Mouse (Mus musculus): ENCODE results near the gene Itga6. TPM values are rescaled to one million over a fixed set of nuclear protein-coding genes. Genes with fewer than 3 reads are reported as not detected.

Gene Itga6
- polyA plus RNA-seq, 1 experiment from 2014 or later, result 95.8 TPM

DNA sequence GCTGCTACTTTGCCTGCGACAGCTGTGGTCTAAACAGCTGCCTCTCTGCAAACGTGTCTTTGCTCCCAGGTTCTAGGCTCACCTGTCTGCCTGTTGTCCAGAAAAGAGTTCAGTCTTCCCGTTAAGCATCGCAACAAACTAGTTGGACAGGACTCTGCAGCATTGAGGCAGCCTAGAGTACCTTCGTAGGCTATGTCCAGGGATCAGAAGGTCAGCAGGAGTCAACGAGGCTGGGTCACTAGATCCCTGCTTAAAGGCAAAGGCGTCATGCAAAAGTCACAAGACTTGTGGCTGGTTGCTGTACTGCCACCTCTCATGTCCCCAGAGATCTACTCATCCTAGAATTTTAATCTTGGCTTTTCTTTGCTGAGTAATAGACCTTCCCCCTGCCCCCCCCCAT is 2.0 kb upstream of the Itga6 start:
- ATAC-seq (ENCODE audit: low FRiP score, low TSS enrichment), result no peak
- Histone ChIP-seq H3K4me3 (ENCODE audit: low read length) (no peak overlapping the region), H3K9me3 (ENCODE audit: control insufficient read depth, low read length) (no peaks in the 10 kb centered on the region), H3K36me3 (ENCODE audit: control insufficient read depth, insufficient read depth, low read length) (no peaks in the 10 kb centered on the region), H3K9ac (ENCODE audit: low read depth, low read length) (no peak overlapping the region), H3K27me3 (ENCODE audit: control insufficient read depth, insufficient read depth, low read length) (no peaks in the 10 kb centered on the region), H3K4me2 (replicated peaks; ENCODE audit: low read depth, low read length) (no peak overlapping the region), H3K4me1 (ENCODE audit: control insufficient read depth, insufficient read depth, low read length) (peaks cover 26% of the 10 kb centered on the region), H3K27ac (ENCODE audit: low read depth, low read length) (no peak overlapping the region)
- 46% methylated on average over 7 of the region's 7 CpGs for whole genome bisulfite sequencing

DNA sequence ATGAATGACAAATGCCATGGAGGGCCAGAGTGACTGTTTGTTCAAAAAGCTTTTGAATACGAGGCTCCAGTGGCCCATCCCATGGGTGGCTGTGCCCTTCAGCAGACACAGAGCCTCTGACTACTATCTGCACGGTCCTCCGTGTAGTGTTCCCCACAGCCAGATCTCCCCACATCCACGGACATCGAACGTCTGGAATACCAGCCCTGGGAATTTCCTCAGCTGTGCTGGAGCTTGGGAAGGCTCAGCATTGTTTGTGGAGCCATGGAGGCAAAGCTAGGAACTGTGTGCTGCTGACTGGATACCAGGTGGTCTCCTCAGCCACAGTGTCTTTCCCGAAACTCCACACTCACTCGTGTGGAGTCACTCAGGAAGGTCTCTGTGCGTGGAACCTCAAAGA is 1.1 kb upstream of the Itga6 start:
- H3K4me1 ChIP-seq (ENCODE audit: control insufficient read depth, insufficient read depth, low read length), result peaks cover 26% of the 10 kb centered on the region
- no peak for ATAC-seq (ENCODE audit: low FRiP score, low TSS enrichment)
- no peaks in the 10 kb centered on the region for H3K36me3 ChIP-seq (ENCODE audit: control insufficient read depth, insufficient read depth, low read length)
- no peak overlapping the region for H3K4me2 ChIP-seq (replicated peaks; ENCODE audit: low read depth, low read length)
- no peak overlapping the region for H3K4me3 ChIP-seq (ENCODE audit: low read length)
- H3K9me3 ChIP-seq (ENCODE audit: control insufficient read depth, low read length), result no peaks in the 10 kb centered on the region
- no peak overlapping the region for H3K9ac ChIP-seq (ENCODE audit: low read depth, low read length)
- 26% methylated on average over 9 of the region's 9 CpGs for WGBS
- H3K27me3 ChIP-seq (ENCODE audit: control insufficient read depth, insufficient read depth, low read length), result no peaks in the 10 kb centered on the region
- H3K27ac ChIP-seq (ENCODE audit: low read depth, low read length), result peak overlapping the region; percentile 38; the same call in 1 of the 2 replicates

DNA sequence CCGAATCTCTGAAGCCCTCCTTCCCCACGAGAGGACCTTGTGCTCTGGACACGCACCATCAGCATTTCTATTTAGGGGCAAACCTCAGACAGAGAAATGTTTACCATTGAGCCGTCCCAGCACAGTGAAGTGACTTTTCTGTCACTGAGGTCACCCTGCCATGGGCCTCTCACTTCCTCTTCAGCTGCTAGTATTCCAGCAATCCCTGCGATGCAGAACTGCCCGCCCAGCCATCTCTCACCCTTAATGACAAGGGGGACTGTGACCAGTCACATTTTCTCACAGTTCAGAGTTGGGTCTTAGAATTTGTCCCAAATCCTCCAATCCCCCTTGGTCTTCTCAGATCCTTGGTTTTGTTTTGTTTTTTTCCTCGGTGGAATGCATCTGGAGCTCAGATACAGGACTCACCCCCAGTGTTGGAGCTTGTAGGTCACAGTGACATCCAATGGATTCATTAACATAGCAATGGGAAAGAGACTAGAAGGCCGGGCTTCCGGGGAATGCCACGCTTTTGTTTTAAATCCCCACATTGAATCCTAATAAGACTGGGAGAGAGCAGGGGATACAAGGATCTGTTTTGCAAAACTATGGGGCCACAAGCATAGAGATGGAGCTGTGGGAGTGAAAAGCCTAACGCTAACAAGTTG is 432 bp upstream of the Itga6 start:
- Histone ChIP-seq H3K9me3 (ENCODE audit: control insufficient read depth, low read length) (no peaks in the 10 kb centered on the region), H3K36me3 (ENCODE audit: control insufficient read depth, insufficient read depth, low read length) (no peaks in the 10 kb centered on the region), H3K27ac (ENCODE audit: low read depth, low read length) (peak overlapping the region; percentile 38; the same call in 1 of the 2 replicates), H3K4me3 (ENCODE audit: low read length) (no peak overlapping the region), H3K4me2 (replicated peaks; ENCODE audit: low read depth, low read length) (peak overlapping the region; percentile 17; the same call in 1 of the 2 replicates), H3K9ac (ENCODE audit: low read depth, low read length) (no peak overlapping the region; the same call in 1 of the 2 replicates), H3K4me1 (ENCODE audit: control insufficient read depth, insufficient read depth, low read length) (peaks cover 26% of the 10 kb centered on the region), H3K27me3 (ENCODE audit: control insufficient read depth, insufficient read depth, low read length) (no peaks in the 10 kb centered on the region)
- WGBS, result 7% methylated on average over 11 of the region's 11 CpGs
- peak; percentile 43 for ATAC-seq (ENCODE audit: low FRiP score, low TSS enrichment)

DNA sequence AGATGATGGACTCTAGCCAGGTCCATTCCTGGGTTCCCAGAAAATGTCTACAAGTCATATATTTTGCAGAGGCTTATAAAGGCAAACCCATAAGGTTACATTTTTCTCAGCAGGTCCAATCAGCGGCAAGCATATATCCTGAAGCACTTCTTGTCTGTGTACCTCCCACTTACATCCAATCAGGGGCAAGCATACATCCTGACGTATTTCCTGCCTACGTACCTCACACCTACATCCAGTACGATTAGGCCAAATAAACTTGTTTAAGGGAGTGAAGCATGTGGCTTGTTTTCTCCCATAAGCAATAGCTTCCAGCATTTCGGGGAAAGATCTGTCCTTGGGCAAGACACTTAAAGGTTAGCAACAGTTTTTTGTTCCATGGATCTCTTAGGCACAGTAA is 3.0 kb downstream of the Itga6 start:
- WGBS, result 88% methylated on average over 5 of the region's 5 CpGs
- H3K4me3 ChIP-seq (ENCODE audit: low read length), result no peak overlapping the region
- peaks cover 21% of the 10 kb centered on the region for H3K4me1 ChIP-seq (ENCODE audit: control insufficient read depth, insufficient read depth, low read length)
- H3K9me3 ChIP-seq (ENCODE audit: control insufficient read depth, low read length), result no peaks in the 10 kb centered on the region
- no peak overlapping the region for H3K27ac ChIP-seq (ENCODE audit: low read depth, low read length)
- no peak overlapping the region for H3K4me2 ChIP-seq (replicated peaks; ENCODE audit: low read depth, low read length)
- no peaks in the 10 kb centered on the region for H3K36me3 ChIP-seq (ENCODE audit: control insufficient read depth, insufficient read depth, low read length)
- H3K9ac ChIP-seq (ENCODE audit: low read depth, low read length), result no peak overlapping the region
- ATAC-seq (ENCODE audit: low FRiP score, low TSS enrichment), result no peak
- H3K27me3 ChIP-seq (ENCODE audit: control insufficient read depth, insufficient read depth, low read length), result no peaks in the 10 kb centered on the region

DNA sequence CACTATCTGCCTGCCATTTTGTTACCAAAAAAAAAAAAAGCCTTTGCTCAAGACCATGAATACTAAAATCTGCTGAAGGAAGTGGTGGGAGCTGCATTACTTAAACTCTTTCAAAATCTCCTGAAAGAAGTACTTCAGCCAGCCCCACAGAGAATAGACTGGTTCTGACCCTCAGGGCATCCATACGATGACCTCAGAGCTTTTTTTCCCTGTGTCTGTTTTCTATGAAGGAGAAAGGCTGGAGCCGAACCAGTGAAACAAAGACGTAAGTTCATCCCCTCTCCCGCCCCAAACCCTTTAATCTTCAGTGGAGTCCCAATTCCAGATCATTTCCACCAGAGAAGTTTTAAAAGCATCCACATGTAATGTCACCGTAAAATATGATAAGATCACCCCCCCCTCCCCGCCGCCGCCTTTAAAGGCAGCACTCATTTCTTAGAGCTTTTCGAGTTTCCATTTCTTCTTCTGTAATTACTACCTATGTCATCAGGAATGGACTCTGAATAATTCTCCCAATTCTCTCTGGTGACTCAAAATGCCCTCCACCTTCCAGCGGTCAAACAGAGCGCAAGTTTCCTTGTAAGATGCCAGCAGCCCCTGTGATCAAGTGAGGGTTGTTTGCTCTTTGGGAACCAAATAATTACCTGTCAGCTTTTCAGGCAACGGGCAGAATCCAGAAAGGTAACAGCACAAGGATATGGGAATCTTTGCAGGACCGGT is 4.1 kb downstream of the Itga6 start:
- Histone ChIP-seq H3K9ac (ENCODE audit: low read depth, low read length) (no peak overlapping the region), H3K27ac (ENCODE audit: low read depth, low read length) (no peak overlapping the region), H3K4me1 (ENCODE audit: control insufficient read depth, insufficient read depth, low read length) (peaks cover 12% of the 10 kb centered on the region), H3K27me3 (ENCODE audit: control insufficient read depth, insufficient read depth, low read length) (no peaks in the 10 kb centered on the region), H3K4me2 (replicated peaks; ENCODE audit: low read depth, low read length) (peak overlapping the region; percentile 2; the same call in 1 of the 2 replicates), H3K4me3 (ENCODE audit: low read length) (no peak overlapping the region), H3K9me3 (ENCODE audit: control insufficient read depth, low read length) (no peaks in the 10 kb centered on the region), H3K36me3 (ENCODE audit: control insufficient read depth, insufficient read depth, low read length) (no peaks in the 10 kb centered on the region)
- WGBS, result 63% methylated on average over 13 of the region's 13 CpGs
- ATAC-seq (ENCODE audit: low FRiP score, low TSS enrichment), result no peak

DNA sequence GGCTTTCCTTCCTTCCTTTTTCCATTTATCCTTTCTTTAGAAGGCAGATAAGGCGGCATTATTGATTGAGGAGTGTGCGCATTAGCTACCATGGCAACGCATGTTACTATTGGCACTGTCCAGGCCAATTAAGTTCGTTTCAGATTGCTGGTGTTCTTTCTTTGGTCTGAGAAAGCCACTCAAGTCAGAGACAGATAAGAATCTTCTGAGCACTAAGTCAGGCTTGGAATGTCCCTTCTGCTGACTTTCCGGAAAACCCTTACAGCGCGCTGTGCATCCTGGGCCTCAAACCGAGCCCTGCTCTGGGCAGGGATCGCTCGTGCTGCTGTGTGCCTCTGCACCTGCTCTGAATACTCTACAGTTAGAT is 4.7 kb downstream of the Itga6 start:
- H3K4me1 ChIP-seq (ENCODE audit: control insufficient read depth, insufficient read depth, low read length), result peaks cover 7% of the 10 kb centered on the region
- H3K27me3 ChIP-seq (ENCODE audit: control insufficient read depth, insufficient read depth, low read length), result no peaks in the 10 kb centered on the region
- no peak overlapping the region for H3K4me3 ChIP-seq (ENCODE audit: low read length)
- peak overlapping the region; percentile 2; the same call in 1 of the 2 replicates for H3K4me2 ChIP-seq (replicated peaks; ENCODE audit: low read depth, low read length)
- H3K9me3 ChIP-seq (ENCODE audit: control insufficient read depth, low read length), result no peaks in the 10 kb centered on the region
- H3K36me3 ChIP-seq (ENCODE audit: control insufficient read depth, insufficient read depth, low read length), result no peaks in the 10 kb centered on the region
- WGBS, result 67% methylated on average over 10 of the region's 10 CpGs
- no peak for ATAC-seq (ENCODE audit: low FRiP score, low TSS enrichment)
- no peak overlapping the region for H3K27ac ChIP-seq (ENCODE audit: low read depth, low read length)
- no peak overlapping the region for H3K9ac ChIP-seq (ENCODE audit: low read depth, low read length)

DNA sequence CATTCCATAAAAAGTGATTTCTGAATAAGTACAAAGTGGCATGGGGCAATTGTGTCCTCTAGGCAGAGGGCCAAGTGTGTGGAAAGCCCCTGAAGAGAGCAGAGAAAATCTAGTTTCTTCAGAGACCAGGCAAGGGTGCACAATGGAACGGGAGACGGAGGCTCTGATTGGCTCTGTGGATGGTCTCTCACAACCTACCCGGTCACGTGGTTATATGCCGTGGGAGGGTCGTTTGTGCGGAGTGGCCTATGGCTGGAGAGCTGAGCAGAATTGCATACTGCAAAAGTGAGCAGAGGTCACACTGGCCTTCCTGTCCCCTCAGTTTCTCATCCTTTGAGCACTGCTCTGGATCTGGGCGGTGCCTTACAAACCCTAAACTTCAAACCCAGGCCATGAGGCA is 5.9 kb downstream of the Itga6 start:
- H3K9ac ChIP-seq (ENCODE audit: low read depth, low read length), result no peak overlapping the region
- H3K27ac ChIP-seq (ENCODE audit: low read depth, low read length), result no peak overlapping the region; the same call in 1 of the 2 replicates
- no peaks in the 10 kb centered on the region for H3K36me3 ChIP-seq (ENCODE audit: control insufficient read depth, insufficient read depth, low read length)
- 77% methylated on average over 8 of the region's 8 CpGs for WGBS
- no peaks in the 10 kb centered on the region for H3K9me3 ChIP-seq (ENCODE audit: control insufficient read depth, low read length)
- no peak overlapping the region for H3K4me2 ChIP-seq (replicated peaks; ENCODE audit: low read depth, low read length)
- no peak overlapping the region for H3K4me3 ChIP-seq (ENCODE audit: low read length)
- H3K27me3 ChIP-seq (ENCODE audit: control insufficient read depth, insufficient read depth, low read length), result no peaks in the 10 kb centered on the region
- no peaks in the 10 kb centered on the region for H3K4me1 ChIP-seq (ENCODE audit: control insufficient read depth, insufficient read depth, low read length)
- peak; percentile 52; the same call in 1 of the 2 replicates for ATAC-seq (ENCODE audit: low FRiP score, low TSS enrichment)

DNA sequence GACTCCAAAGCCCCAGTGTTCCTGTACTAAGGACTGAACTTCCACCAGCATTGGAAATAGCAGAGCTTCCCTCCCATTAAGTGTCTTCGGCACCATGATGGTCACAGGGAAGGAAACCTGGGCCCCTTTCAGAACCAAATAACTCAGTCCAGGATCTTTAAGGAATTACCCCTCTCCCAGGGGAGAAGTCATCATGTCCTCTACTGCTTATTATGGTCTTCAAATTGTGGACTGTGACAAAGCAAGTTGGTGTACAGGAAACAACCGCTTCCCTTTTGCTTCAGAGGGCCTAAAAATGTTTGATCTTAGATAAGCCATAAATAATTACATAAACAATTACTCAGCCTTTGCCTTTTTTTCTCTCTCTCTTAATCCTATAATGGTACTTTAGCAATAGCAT is 6.4 kb downstream of the Itga6 start:
- Histone ChIP-seq H3K27me3 (ENCODE audit: control insufficient read depth, insufficient read depth, low read length) (no peaks in the 10 kb centered on the region), H3K9ac (ENCODE audit: low read depth, low read length) (no peak overlapping the region), H3K27ac (ENCODE audit: low read depth, low read length) (no peak overlapping the region; the same call in 1 of the 2 replicates), H3K9me3 (ENCODE audit: control insufficient read depth, low read length) (no peaks in the 10 kb centered on the region), H3K36me3 (ENCODE audit: control insufficient read depth, insufficient read depth, low read length) (no peaks in the 10 kb centered on the region), H3K4me3 (ENCODE audit: low read length) (no peak overlapping the region), H3K4me1 (ENCODE audit: control insufficient read depth, insufficient read depth, low read length) (no peaks in the 10 kb centered on the region), H3K4me2 (replicated peaks; ENCODE audit: low read depth, low read length) (no peak overlapping the region)
- no peak for ATAC-seq (ENCODE audit: low FRiP score, low TSS enrichment)
- 63% methylated on average over 2 of the region's 2 CpGs for WGBS

DNA sequence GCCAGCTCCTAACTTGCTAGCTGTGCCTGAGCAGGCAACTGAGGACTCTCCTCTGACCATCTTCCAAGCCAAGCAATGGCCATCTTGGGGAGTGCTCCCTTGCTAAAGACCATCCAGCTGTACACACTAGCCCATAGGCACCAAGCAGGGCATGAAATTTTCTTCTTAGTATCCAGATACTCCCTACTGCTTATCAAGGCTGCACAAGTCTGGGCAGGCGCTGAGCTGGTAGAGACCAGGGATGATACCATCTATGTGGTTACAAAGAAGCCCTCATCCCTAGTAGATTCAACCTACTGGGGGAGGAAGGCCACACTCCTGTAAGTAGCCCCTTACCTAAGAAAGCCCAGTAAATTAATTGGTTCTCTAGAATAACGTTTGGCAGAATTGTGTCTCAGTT is 7.0 kb downstream of the Itga6 start:
- no peaks in the 10 kb centered on the region for H3K9me3 ChIP-seq (ENCODE audit: control insufficient read depth, low read length)
- no peak overlapping the region for H3K4me3 ChIP-seq (ENCODE audit: low read length)
- WGBS, result 84% methylated on average over 2 of the region's 2 CpGs
- H3K27ac ChIP-seq (ENCODE audit: low read depth, low read length), result no peak overlapping the region
- H3K27me3 ChIP-seq (ENCODE audit: control insufficient read depth, insufficient read depth, low read length), result no peaks in the 10 kb centered on the region
- no peaks in the 10 kb centered on the region for H3K36me3 ChIP-seq (ENCODE audit: control insufficient read depth, insufficient read depth, low read length)
- no peaks in the 10 kb centered on the region for H3K4me1 ChIP-seq (ENCODE audit: control insufficient read depth, insufficient read depth, low read length)
- ATAC-seq (ENCODE audit: low FRiP score, low TSS enrichment), result no peak
- H3K4me2 ChIP-seq (replicated peaks; ENCODE audit: low read depth, low read length), result no peak overlapping the region
- H3K9ac ChIP-seq (ENCODE audit: low read depth, low read length), result no peak overlapping the region

All from kidney, embryonic 14.5 days (tissue).